Mouse (Mus musculus) embryonic fibroblast, embryonic 13.5 days (primary cell): ENCODE results near the gene Kcnd3. TPM values are rescaled to one million over a fixed set of nuclear protein-coding genes. Genes with fewer than 3 reads are reported as not detected.

Source experiments
- H3K27ac ChIP-seq: 2 replicates; pipeline ENCODE4 v1.5.1; 2012; ENCODE audit warnings: low read length, control low read depth, inconsistent platforms; ENCODE audit not compliant: insufficient read depth
- H3K4me1 ChIP-seq: 2 replicates; pipeline ENCODE4 v1.6.1; 2011; ENCODE audit warnings: low read length; ENCODE audit not compliant: control insufficient read depth, insufficient read depth
- H3K4me3 ChIP-seq: 2 replicates; pipeline ENCODE4 v1.5.1; 2011; ENCODE audit warnings: mild to moderate bottlenecking, control low read depth, low read length; ENCODE audit not compliant: insufficient read depth
- CTCF ChIP-seq: IDR thresholded peaks from 2 replicates; pipeline ENCODE4 v1.5.1; 2011; ENCODE audit warnings: mild to moderate bottlenecking, control low read depth, low read length, moderate library complexity, borderline replicate concordance; ENCODE audit not compliant: insufficient read depth
- POLR2A ChIP-seq: IDR thresholded peaks from 2 replicates; pipeline ENCODE4 v1.6.1; 2011; ENCODE audit warnings: low read depth, mild to moderate bottlenecking, control low read depth, low read length, moderate library complexity
- polyA plus RNA-seq: library from polyadenylated mRNA; stranded (reverse); fragments of >200 nt; gene quantifications from 2 replicates; pipeline ENCODE4 v1.2.4, GENCODE M21; 2011; ENCODE audit warnings: low read depth; ENCODE audit not compliant: missing spikeins, insufficient read length

Gene Kcnd3
- polyA plus RNA-seq, 1 experiment = 0.25 TPM

GRCm38 (mm10) chr3:105627258-105627657, 175.1 kb downstream of the Kcnd3 start:
- Histone ChIP-seq H3K27ac (no peak overlapping the region), H3K4me1 (no peaks in the 10 kb centered on the region), H3K4me3 (no peak overlapping the region)
- TF ChIP-seq POLR2A (no peak), CTCF (no peak)

- Histone ChIP-seq H3K4me1 (no peaks in the 10 kb centered on the region), H3K27ac (no peak overlapping the region), H3K4me3 (no peak overlapping the region)
- no peak for TF ChIP-seq POLR2A
- no peak for TF ChIP-seq CTCF
Observed at GRCm38 (mm10) chr3:105632296-105632695, 180.2 kb downstream of the Kcnd3 start.

- Histone ChIP-seq H3K4me3 (no peak overlapping the region), H3K4me1 (no peaks in the 10 kb centered on the region), H3K27ac (no peak overlapping the region)
- no peak for TF ChIP-seq POLR2A
- no peak for TF ChIP-seq CTCF
Observed at GRCm38 (mm10) chr3:105633021-105633420, 180.9 kb downstream of the Kcnd3 start.

- Histone ChIP-seq H3K4me3 (no peak overlapping the region), H3K27ac (no peak overlapping the region), H3K4me1 (no peaks in the 10 kb centered on the region)
- no peak for TF ChIP-seq CTCF
- TF ChIP-seq POLR2A = no peak
Observed at GRCm38 (mm10) chr3:105642186-105642585, 190.1 kb downstream of the Kcnd3 start.

GRCm38 (mm10) chr3:105643566-105643965, 191.4 kb downstream of the Kcnd3 start:
- Histone ChIP-seq H3K4me1 (no peaks in the 10 kb centered on the region), H3K27ac (no peak overlapping the region), H3K4me3 (no peak overlapping the region)
- TF ChIP-seq POLR2A = no peak
- no peak for TF ChIP-seq CTCF

GRCm38 (mm10) chr3:105648889-105649567, 196.9 kb downstream of the Kcnd3 start:
- H3K4me1 ChIP-seq = no peaks in the 10 kb centered on the region
- H3K4me3 ChIP-seq = no peak overlapping the region
- TF ChIP-seq POLR2A = no peak
- no peak for TF ChIP-seq CTCF
- H3K27ac ChIP-seq = no peak overlapping the region

GRCm38 (mm10) chr3:105653544-105654380, 201.6 kb downstream of the Kcnd3 start:
- Histone ChIP-seq H3K4me3 (no peak overlapping the region), H3K27ac (no peak overlapping the region), H3K4me1 (no peaks in the 10 kb centered on the region)
- TF ChIP-seq POLR2A (no peak), CTCF (no peak)

DNA sequence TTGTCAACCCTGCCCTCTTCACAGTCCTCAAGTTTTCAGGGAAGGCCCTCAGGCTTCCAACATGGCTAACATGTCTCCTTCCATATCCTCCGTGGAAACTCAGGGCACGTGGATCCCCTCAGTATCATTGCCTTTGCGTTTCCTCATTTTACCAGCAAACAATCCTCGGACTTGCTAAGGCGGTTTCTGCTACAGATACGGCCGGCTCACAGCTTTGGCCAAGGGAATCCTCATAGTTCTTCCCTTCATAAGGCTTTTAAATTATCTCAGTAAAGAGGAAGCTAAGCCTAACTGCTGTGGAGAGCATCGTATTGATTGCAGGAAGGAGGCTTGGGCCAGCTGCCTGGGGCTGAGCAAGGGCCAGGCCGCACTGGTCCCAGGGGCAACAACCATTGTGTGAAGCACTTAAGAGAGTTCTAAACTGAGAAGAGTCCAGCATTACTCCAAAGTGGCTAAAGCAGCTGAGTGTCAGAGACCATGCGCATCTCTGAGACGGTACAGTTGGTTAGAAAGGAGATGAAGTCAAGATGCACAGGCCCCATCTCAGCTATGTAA, 203.0 kb downstream of the Kcnd3 start:
- no peaks in the 10 kb centered on the region for H3K4me1 ChIP-seq
- no peak overlapping the region for H3K4me3 ChIP-seq
- TF ChIP-seq POLR2A (no peak), CTCF (no peak)
- no peak overlapping the region for H3K27ac ChIP-seq

DNA sequence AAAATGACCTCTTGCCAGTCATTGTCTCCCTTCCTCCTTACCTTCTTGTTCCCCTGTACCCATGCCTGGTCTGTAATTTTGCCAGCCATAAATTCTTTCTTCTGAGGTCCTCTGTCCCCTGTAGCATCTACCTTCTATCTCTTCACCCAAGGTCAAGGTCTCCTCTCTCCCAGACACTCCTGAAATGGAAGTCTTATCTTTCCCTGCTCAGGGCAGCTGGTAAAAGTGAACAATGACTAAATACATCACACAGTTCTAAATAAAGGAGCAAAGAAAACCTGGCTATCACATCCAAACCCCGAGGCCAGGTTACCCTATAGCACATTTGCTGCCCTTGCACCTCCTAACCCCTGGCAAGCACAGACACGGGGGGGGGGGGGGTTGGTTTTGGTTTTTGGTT, 208.4 kb downstream of the Kcnd3 start:
- Histone ChIP-seq H3K27ac (no peak overlapping the region), H3K4me1 (no peaks in the 10 kb centered on the region), H3K4me3 (no peak overlapping the region)
- TF ChIP-seq POLR2A (no peak), CTCF (no peak)

GRCm38 (mm10) chr3:105663043-105663442, 210.9 kb downstream of the Kcnd3 start:
- TF ChIP-seq CTCF (no peak), POLR2A (no peak)
- Histone ChIP-seq H3K4me1 (no peaks in the 10 kb centered on the region), H3K27ac (no peak overlapping the region), H3K4me3 (no peak overlapping the region)
